Mouse (Mus musculus) lung, adult 2 months (tissue): ENCODE measurements at regions not wholly inside any gene's neighbourhood (a gene's known extent, or its start where the extent isn't known, plus 50 kb on each side); places are given as distances from the start of the nearest gene placed in this dataset.

ENCODE experiments used
- CTCF ChIP-seq: fragments of 200-500 bp; IDR thresholded peaks from 2 replicates; pipeline ENCODE4 v1.5.1; 2011; ENCODE audit warnings: mild to moderate bottlenecking, low read length, control low read depth; ENCODE audit not compliant: insufficient read depth
- POLR2A ChIP-seq: fragments of 200-500 bp; IDR thresholded peaks from 2 replicates; pipeline ENCODE4 v1.6.1; 2011; ENCODE audit warnings: low read depth, mild to moderate bottlenecking, control low read depth, low read length, borderline replicate concordance; ENCODE audit errors: extremely low read depth

- TF ChIP-seq CTCF (no peak), POLR2A (no peak)
Measured at GRCm38 (mm10) chr8:100865624-100866023, 1449.4 kb upstream of the Cdh8 start.
